Mouse (Mus musculus) heart, embryonic 15.5 days (tissue): ENCODE data around the gene Wdr5. TPM values are rescaled to one million over a fixed set of nuclear protein-coding genes. Genes with fewer than 3 reads are reported as not detected.
A peak's percentile ranks its signal among the peaks of the same experiment; 100 is the strongest.

ENCODE experiments used
- ATAC-seq: fragments of 200-750 bp; cut with Nextera tagmentation; replicated peaks from 2 replicates; pipeline ENCODE4 v1.8.0; 2017; ENCODE audit warnings: low read depth, moderate TSS enrichment; ENCODE audit not compliant: insufficient number of reproducible peaks, insufficient read depth, low FRiP score
- H3K27ac ChIP-seq: fragments of 300-500 bp; sonication (generic); 2 replicates; pipeline ENCODE4 v1.5.1; 2015; ENCODE audit warnings: mild to moderate bottlenecking, inconsistent platforms
- H3K27me3 ChIP-seq: fragments of 300-500 bp; sonication (generic); 2 replicates; pipeline ENCODE4 v1.6.1; 2015; ENCODE audit warnings: inconsistent platforms
- H3K36me3 ChIP-seq: fragments of 300-500 bp; sonication (generic); 2 replicates; pipeline ENCODE4 v1.6.1; 2015; ENCODE audit warnings: mild to moderate bottlenecking, inconsistent platforms
- H3K4me1 ChIP-seq: fragments of 300-500 bp; sonication (generic); replicated peaks from 2 replicates; pipeline ENCODE4 v1.6.1; 2015; ENCODE audit warnings: inconsistent platforms
- H3K4me2 ChIP-seq: fragments of 300-500 bp; sonication (generic); 2 replicates; pipeline ENCODE4 v1.6.1; 2015; ENCODE audit warnings: inconsistent platforms, mild to moderate bottlenecking, moderate library complexity
- H3K4me3 ChIP-seq: fragments of 300-500 bp; sonication (generic); 2 replicates; pipeline ENCODE4 v1.5.1; 2015; ENCODE audit warnings: mild to moderate bottlenecking, inconsistent platforms
- H3K9ac ChIP-seq: fragments of 300-500 bp; sonication (generic); 2 replicates; pipeline ENCODE4 v1.6.1; 2015; ENCODE audit warnings: mild to moderate bottlenecking, inconsistent platforms
- H3K9me3 ChIP-seq: fragments of 300-500 bp; sonication (generic); replicated peaks from 2 replicates; pipeline ENCODE4 v1.6.1; 2016; ENCODE audit warnings: inconsistent platforms
- WGBS: fragments of 180-500 bp; shearing (Covaris S2); methylation state at CpG from one replicate; pipeline ENCODE4 v1.1.7; 2015; ENCODE audit warnings: mixed read lengths; 5-methylcytosine and 5-hydroxymethylcytosine counted together
- polyA plus RNA-seq: library from polyadenylated mRNA; unstranded; fragments of >200 nt; fragmentation: Nextera tagmentation; extraction: Ambion mirVana; gene quantifications from 2 replicates; pipeline ENCODE4 v1.2.1, GENCODE M21; 2015

The Wdr5 gene
- polyA plus RNA-seq, 1 experiment from 2014 or later, result 26.7 TPM

GRCm38 (mm10) chr2:27554308-27554707 is 39.4 kb downstream of the Wdr5 start:
- H3K27me3 ChIP-seq, result peaks cover 4% of the 10 kb centered on the region; the same call in 1 of the 2 replicates
- no peak overlapping the region for H3K4me2 ChIP-seq
- peak overlapping the region; percentile 54; the same call in 1 of the 2 replicates for H3K27ac ChIP-seq
- no peaks in the 10 kb centered on the region for H3K9me3 ChIP-seq
- H3K4me3 ChIP-seq, result no peak overlapping the region
- no peaks in the 10 kb centered on the region for H3K36me3 ChIP-seq
- H3K9ac ChIP-seq, result no peak overlapping the region
- 67% methylated on average over 9 of the region's 9 CpGs for WGBS
- peak; percentile 68 for ATAC-seq
- H3K4me1 ChIP-seq, result peaks cover 11% of the 10 kb centered on the region

- H3K4me3 ChIP-seq, result no peak overlapping the region
- 84% methylated on average over 6 of the region's 6 CpGs for WGBS
- H3K27ac ChIP-seq, result no peak overlapping the region
- H3K4me1 ChIP-seq, result peaks cover 11% of the 10 kb centered on the region
- peaks cover 9% of the 10 kb centered on the region; the same call in 1 of the 2 replicates for H3K27me3 ChIP-seq
- H3K9ac ChIP-seq, result no peak overlapping the region
- H3K36me3 ChIP-seq, result no peaks in the 10 kb centered on the region
- ATAC-seq, result no peak
- no peak overlapping the region for H3K4me2 ChIP-seq
- H3K9me3 ChIP-seq, result no peaks in the 10 kb centered on the region
Measured at GRCm38 (mm10) chr2:27556921-27557320, 42.0 kb downstream of the Wdr5 start.

- ATAC-seq, result no peak
- 66% methylated on average over 7 of the region's 7 CpGs for WGBS
- H3K9ac ChIP-seq, result no peak overlapping the region
- no peak overlapping the region for H3K4me3 ChIP-seq
- no peak overlapping the region for H3K4me2 ChIP-seq
- no peak overlapping the region for H3K27ac ChIP-seq
- H3K27me3 ChIP-seq, result peaks cover 29% of the 10 kb centered on the region; the same call in 1 of the 2 replicates
- no peaks in the 10 kb centered on the region for H3K9me3 ChIP-seq
- H3K36me3 ChIP-seq, result no peaks in the 10 kb centered on the region
- peaks cover 12% of the 10 kb centered on the region for H3K4me1 ChIP-seq
Measured at GRCm38 (mm10) chr2:27560708-27561123, 45.8 kb downstream of the Wdr5 start.

- ATAC-seq, result no peak
- H3K27ac ChIP-seq, result no peak overlapping the region
- no peaks in the 10 kb centered on the region for H3K36me3 ChIP-seq
- H3K4me2 ChIP-seq, result no peak overlapping the region
- no peak overlapping the region for H3K9ac ChIP-seq
- peaks cover 16% of the 10 kb centered on the region for H3K4me1 ChIP-seq
- H3K27me3 ChIP-seq, result peaks cover 26% of the 10 kb centered on the region; the same call in 1 of the 2 replicates
- H3K4me3 ChIP-seq, result no peak overlapping the region
- 66% methylated on average over 1 of the region's 1 CpGs for WGBS
- H3K9me3 ChIP-seq, result no peaks in the 10 kb centered on the region
Measured at GRCm38 (mm10) chr2:27561159-27561558, 46.2 kb downstream of the Wdr5 start.

- Histone ChIP-seq H3K4me1 (peaks cover 17% of the 10 kb centered on the region), H3K4me3 (no peak overlapping the region), H3K36me3 (no peaks in the 10 kb centered on the region), H3K27me3 (peaks cover 25% of the 10 kb centered on the region; the same call in 1 of the 2 replicates), H3K9ac (no peak overlapping the region), H3K4me2 (no peak overlapping the region), H3K27ac (no peak overlapping the region), H3K9me3 (no peaks in the 10 kb centered on the region)
- WGBS, result 95% methylated on average over 3 of the region's 3 CpGs
- ATAC-seq, result no peak
Measured at GRCm38 (mm10) chr2:27561829-27562228, 46.9 kb downstream of the Wdr5 start.

- whole genome bisulfite sequencing, result 66% methylated on average over 9 of the region's 9 CpGs
- ATAC-seq, result no peak
Measured at GRCm38 (mm10) chr2:27563641-27564148, 48.7 kb downstream of the Wdr5 start.

GRCm38 (mm10) chr2:27564694-27565093 is 49.7 kb downstream of the Wdr5 start:
- no peak overlapping the region for H3K9ac ChIP-seq
- no peak overlapping the region for H3K27ac ChIP-seq
- H3K9me3 ChIP-seq, result no peaks in the 10 kb centered on the region
- H3K4me3 ChIP-seq, result no peak overlapping the region
- H3K27me3 ChIP-seq, result peaks cover 32% of the 10 kb centered on the region; the same call in 1 of the 2 replicates
- peaks cover 17% of the 10 kb centered on the region for H3K4me1 ChIP-seq
- H3K36me3 ChIP-seq, result no peaks in the 10 kb centered on the region
- no peak for ATAC-seq
- no peak overlapping the region for H3K4me2 ChIP-seq
- WGBS, result 93% methylated on average over 4 of the region's 4 CpGs

More at GRCm38 (mm10) chr2:27563641-27564148, 48.7 kb downstream of the Wdr5 start:
- Histone ChIP-seq H3K36me3 (no peaks in the 10 kb centered on the region), H3K4me3 (no peak overlapping the region), H3K9ac (no peak overlapping the region), H3K4me1 (peaks cover 17% of the 10 kb centered on the region), H3K27ac (no peak overlapping the region), H3K4me2 (no peak overlapping the region), H3K9me3 (no peaks in the 10 kb centered on the region), H3K27me3 (peaks cover 32% of the 10 kb centered on the region; the same call in 1 of the 2 replicates)

GRCm38 (mm10) chr2:27565316-27566103 is 50.6 kb downstream of the Wdr5 start:
- H3K9ac ChIP-seq, result no peak overlapping the region
- no peak overlapping the region for H3K4me3 ChIP-seq
- no peak overlapping the region for H3K4me2 ChIP-seq
- H3K27ac ChIP-seq, result no peak overlapping the region
- H3K4me1 ChIP-seq, result peaks cover 17% of the 10 kb centered on the region
- H3K27me3 ChIP-seq, result peaks cover 32% of the 10 kb centered on the region; the same call in 1 of the 2 replicates
- 48% methylated on average over 12 of the region's 12 CpGs for WGBS
- peak; percentile 53 for ATAC-seq
- no peaks in the 10 kb centered on the region for H3K36me3 ChIP-seq
- H3K9me3 ChIP-seq, result no peaks in the 10 kb centered on the region

- no peak for ATAC-seq
- Histone ChIP-seq H3K4me2 (no peak overlapping the region), H3K27ac (no peak overlapping the region), H3K4me3 (no peak overlapping the region), H3K27me3 (0 out of 2 replicates have a peak, but pooled peaks cover 7% of the 10 kb centered on the region), H3K4me1 (peaks cover 27% of the 10 kb centered on the region), H3K9ac (no peak overlapping the region), H3K9me3 (no peaks in the 10 kb centered on the region), H3K36me3 (no peaks in the 10 kb centered on the region)
- WGBS, result 66% methylated on average over 5 of the region's 5 CpGs
Measured at GRCm38 (mm10) chr2:27570856-27571255, 55.9 kb downstream of the Wdr5 start.

- ATAC-seq, result 0 out of 2 replicates have a peak, but pooled peaks have one; percentile 17
- Histone ChIP-seq H3K36me3 (no peaks in the 10 kb centered on the region), H3K9me3 (no peaks in the 10 kb centered on the region), H3K27me3 (0 out of 2 replicates have a peak, but pooled peaks cover 5% of the 10 kb centered on the region), H3K4me1 (peaks cover 23% of the 10 kb centered on the region), H3K27ac (peak overlapping the region; percentile 59), H3K9ac (no peak overlapping the region), H3K4me2 (no peak overlapping the region), H3K4me3 (no peak overlapping the region)
- 47% methylated on average over 8 of the region's 8 CpGs for WGBS
Measured at GRCm38 (mm10) chr2:27572261-27572793, 57.4 kb downstream of the Wdr5 start.

- peak; percentile 76; the same call in 1 of the 2 replicates for ATAC-seq
- Histone ChIP-seq H3K36me3 (no peaks in the 10 kb centered on the region), H3K27me3 (0 out of 2 replicates have a peak, but pooled peaks cover 2% of the 10 kb centered on the region), H3K4me3 (no peak overlapping the region), H3K9me3 (no peaks in the 10 kb centered on the region), H3K9ac (no peak overlapping the region), H3K4me2 (no peak overlapping the region), H3K27ac (peak overlapping the region; percentile 59; the same call in 1 of the 2 replicates), H3K4me1 (peaks cover 23% of the 10 kb centered on the region)
- 44% methylated on average over 18 of the region's 18 CpGs for WGBS
Measured at GRCm38 (mm10) chr2:27572928-27573627, 58.1 kb downstream of the Wdr5 start.
